Mouse (Mus musculus): ENCODE results near the gene Caml. TPM values are rescaled to one million over a fixed set of nuclear protein-coding genes. Genes with fewer than 3 reads are reported as not detected.
"Not testable (repeated sequence)": the region's sequence is repeated elsewhere in the genome, so short reads cannot be mapped to it uniquely, and the experiment has no call there.

Gene Caml
- polyA plus RNA-seq (2015; fragmentation: Nextera tagmentation; extraction: Ambion mirVana), result 40.7 and 44.0 TPM in 2 replicates

DNA sequence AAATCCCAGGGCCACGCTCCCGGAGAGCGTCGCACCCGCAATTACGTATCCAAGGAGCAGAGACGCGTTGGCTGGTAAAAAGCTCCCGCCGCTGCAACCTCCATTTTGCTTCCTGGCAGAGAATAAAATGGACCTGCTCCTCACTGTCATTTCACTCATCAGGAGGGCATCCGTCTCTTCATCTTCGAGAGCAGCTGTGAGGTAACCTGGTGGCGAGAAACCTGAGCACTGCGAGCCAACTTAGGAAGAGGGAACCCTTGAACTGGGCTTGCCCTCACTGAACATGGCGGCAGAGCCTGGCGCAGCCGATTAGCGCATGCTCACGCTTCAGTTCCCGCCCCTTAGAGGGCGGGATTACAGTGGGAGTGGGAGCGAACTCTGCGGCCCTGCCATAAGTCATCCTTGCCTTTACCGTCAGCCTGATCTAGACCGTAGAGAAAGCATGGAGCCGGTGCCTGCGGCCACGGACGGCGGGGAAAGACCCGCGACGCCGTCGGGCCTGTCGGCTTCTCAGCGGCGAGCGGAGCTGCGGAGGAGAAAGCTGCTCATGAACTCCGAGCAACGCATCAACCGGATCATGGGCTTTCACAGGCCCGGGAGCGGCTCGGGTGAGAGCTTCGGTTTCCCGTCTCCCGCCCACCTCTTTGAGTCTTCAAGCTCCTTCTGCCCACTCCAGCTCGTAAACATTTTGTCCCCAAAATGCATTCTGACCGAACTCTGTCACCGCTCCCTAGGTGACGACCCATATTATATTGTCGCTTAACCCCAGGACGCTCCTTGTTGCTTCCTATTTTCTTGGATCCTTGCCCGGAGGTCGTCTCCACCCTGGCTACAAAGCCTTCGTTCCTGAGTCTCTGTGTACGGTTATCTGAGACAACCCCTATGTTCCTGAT is at the start of gene Caml:
Gene Caml (plus strand): TSS at position 357 of the 893 bp plus-strand sequence.
- H3K4me3 ChIP-seq (ENCODE audit: low read length), result peak within 1 kb of the TSS; percentile 86
- peaks cover 5% of the 10 kb centered on the region; the same call in 1 of the 2 replicates for H3K4me1 ChIP-seq (ENCODE audit: control insufficient read depth, insufficient read depth, low read length)
- H3K36me3 ChIP-seq (ENCODE audit: control insufficient read depth, insufficient read depth, low read length), result no peaks in the 10 kb centered on the region
- H3K9ac ChIP-seq (ENCODE audit: low read depth, low read length), result peak within 1 kb of the TSS; percentile 84
- peak; percentile 99 for ATAC-seq
- H3K27ac ChIP-seq (ENCODE audit: low read length), result peak within 1 kb of the TSS; percentile 88
- peak within 1 kb of the TSS; percentile 87 for H3K4me2 ChIP-seq (ENCODE audit: low read depth, low read length)
- no peaks in the 10 kb centered on the region for H3K27me3 ChIP-seq (replicated peaks; ENCODE audit: control insufficient read depth, insufficient read depth, low read length)
- no peaks in the 10 kb centered on the region for H3K9me3 ChIP-seq (ENCODE audit: control insufficient read depth, low read length)
- under 1% methylated on average over 59 of the region's 59 CpGs for WGBS

DNA sequence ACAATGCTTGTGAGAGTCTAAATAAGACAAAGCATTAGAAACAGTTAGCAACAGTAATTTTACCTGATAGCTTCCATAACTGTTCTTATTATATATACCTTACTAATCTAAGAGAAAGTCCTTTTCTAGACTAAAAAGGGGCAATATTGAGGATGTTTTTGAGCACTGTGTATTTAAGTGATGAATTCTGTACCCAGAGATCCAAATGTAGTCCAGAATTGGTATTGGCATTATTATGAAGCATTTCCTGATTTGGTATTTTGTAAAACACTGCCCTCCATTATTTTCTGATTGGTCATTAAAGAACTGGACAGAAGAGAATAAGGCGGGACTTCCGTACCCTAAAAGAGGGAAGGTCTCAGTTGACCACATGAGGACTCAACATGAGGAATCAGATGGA is 49.4 kb upstream of the Caml start, which contains the start of gene Tmed9:
Gene Tmed9 (plus strand): TSS at position 301 of the 400 bp plus-strand sequence.
- ATAC-seq, result no peak
- H3K27ac ChIP-seq (ENCODE audit: low read length), result no peak within 1 kb of the TSS

DNA sequence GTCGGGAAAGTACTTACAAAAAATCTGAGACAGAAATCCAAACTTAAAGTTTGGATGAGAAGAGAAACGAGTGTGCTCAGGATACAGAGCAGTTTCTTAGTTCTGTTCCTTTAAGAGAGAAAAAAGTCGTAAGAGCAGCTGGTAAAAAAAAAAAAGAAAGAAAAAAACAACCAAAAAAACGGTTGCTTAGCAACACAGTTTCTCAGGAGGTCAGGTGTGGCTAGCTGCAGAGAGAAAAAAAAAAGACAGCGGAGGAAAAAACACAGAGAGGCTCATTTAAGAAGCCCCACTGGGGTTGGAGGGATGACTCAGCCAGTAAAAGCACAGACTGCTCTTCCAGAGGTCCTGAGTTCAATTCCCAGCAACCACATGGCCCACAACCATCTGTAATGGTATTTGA is 48.5 kb upstream of the Caml start:
- Histone ChIP-seq H3K9me3 (ENCODE audit: control insufficient read depth, low read length) (0 out of 2 replicates have a peak, but pooled peaks cover 5% of the 10 kb centered on the region), H3K36me3 (ENCODE audit: control insufficient read depth, insufficient read depth, low read length) (no peaks in the 10 kb centered on the region), H3K4me3 (ENCODE audit: low read length) (no peak overlapping the region), H3K4me1 (ENCODE audit: control insufficient read depth, insufficient read depth, low read length) (peaks cover 7% of the 10 kb centered on the region), H3K4me2 (ENCODE audit: low read depth, low read length) (no peak overlapping the region), H3K27me3 (replicated peaks; ENCODE audit: control insufficient read depth, insufficient read depth, low read length) (no peaks in the 10 kb centered on the region), H3K27ac (ENCODE audit: low read length) (no peak overlapping the region), H3K9ac (ENCODE audit: low read depth, low read length) (no peak overlapping the region)
- ATAC-seq, result no peak
- WGBS, result 75% methylated on average over 5 of the region's 5 CpGs

More for the DNA sequence above, 49.4 kb upstream of the Caml start, which contains the start of gene Tmed9:
- H3K36me3 ChIP-seq (ENCODE audit: control insufficient read depth, insufficient read depth, low read length), result no peaks in the 10 kb centered on the region
- peaks cover 8% of the 10 kb centered on the region for H3K4me1 ChIP-seq (ENCODE audit: control insufficient read depth, insufficient read depth, low read length)
- H3K9ac ChIP-seq (ENCODE audit: low read depth, low read length), result no peak within 1 kb of the TSS
- 0 out of 2 replicates have a peak, but pooled peaks cover 5% of the 10 kb centered on the region for H3K9me3 ChIP-seq (ENCODE audit: control insufficient read depth, low read length)
- no peak within 1 kb of the TSS for H3K4me2 ChIP-seq (ENCODE audit: low read depth, low read length)
- no peaks in the 10 kb centered on the region for H3K27me3 ChIP-seq (replicated peaks; ENCODE audit: control insufficient read depth, insufficient read depth, low read length)
- 98% methylated on average over 2 of the region's 2 CpGs for WGBS
- H3K4me3 ChIP-seq (ENCODE audit: low read length), result no peak within 1 kb of the TSS

DNA sequence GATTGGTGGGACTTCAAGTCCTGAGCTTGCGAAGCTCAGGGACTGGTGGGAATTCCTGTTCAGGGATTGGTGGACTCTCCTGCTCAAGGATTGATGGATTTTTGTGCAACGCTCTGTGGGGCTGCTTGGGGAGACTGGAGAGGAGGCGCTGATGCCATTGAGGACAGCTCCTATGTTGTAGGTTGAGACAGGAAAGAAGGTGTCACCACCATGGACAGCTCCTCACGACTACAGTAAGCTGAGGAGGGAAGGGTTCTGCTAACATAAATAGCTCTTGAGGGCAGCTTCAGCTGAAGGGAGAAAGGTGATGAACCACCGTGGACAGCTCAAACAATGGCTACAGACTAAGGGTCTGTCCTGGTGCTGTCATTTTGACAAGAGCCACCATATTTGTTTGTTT is 46.9 kb upstream of the Caml start:
- Histone ChIP-seq H3K36me3 (ENCODE audit: control insufficient read depth, insufficient read depth, low read length) (no peaks in the 10 kb centered on the region), H3K27ac (ENCODE audit: low read length) (no peak overlapping the region), H3K4me1 (ENCODE audit: control insufficient read depth, insufficient read depth, low read length) (no peaks in the 10 kb centered on the region), H3K27me3 (replicated peaks; ENCODE audit: control insufficient read depth, insufficient read depth, low read length) (no peaks in the 10 kb centered on the region), H3K9ac (ENCODE audit: low read depth, low read length) (no peak overlapping the region), H3K4me3 (ENCODE audit: low read length) (no peak overlapping the region), H3K9me3 (ENCODE audit: control insufficient read depth, low read length) (0 out of 2 replicates have a peak, but pooled peaks cover 5% of the 10 kb centered on the region), H3K4me2 (ENCODE audit: low read depth, low read length) (no peak overlapping the region)
- 60% methylated on average over 5 of the region's 5 CpGs for WGBS
- no peak for ATAC-seq

DNA sequence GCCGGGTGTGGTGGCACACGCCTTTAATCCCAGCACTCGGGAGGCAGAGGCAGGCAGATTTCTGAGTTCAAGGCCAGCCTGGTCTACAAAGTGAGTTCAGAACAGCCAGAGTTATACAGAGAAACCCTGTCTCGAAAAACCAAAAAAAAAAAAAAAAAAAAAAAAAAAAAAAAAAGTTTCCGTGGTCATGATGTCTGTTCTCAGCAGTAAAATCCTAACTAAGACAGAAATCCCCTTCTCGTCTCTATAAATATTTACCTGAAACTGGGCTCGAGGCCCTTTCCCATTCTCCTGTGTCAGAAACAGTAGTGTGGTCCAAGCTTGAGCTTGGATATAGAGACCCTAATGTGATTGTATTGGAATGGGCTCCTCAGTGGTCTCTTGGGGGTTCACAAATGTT is 45.9 kb upstream of the Caml start:
- not testable (repeated sequence) for H3K4me2 ChIP-seq (ENCODE audit: low read depth, low read length); ATAC-seq; H3K27ac ChIP-seq (ENCODE audit: low read length); H3K9me3 ChIP-seq (ENCODE audit: control insufficient read depth, low read length); H3K36me3 ChIP-seq (ENCODE audit: control insufficient read depth, insufficient read depth, low read length); H3K4me1 ChIP-seq (ENCODE audit: control insufficient read depth, insufficient read depth, low read length); H3K9ac ChIP-seq (ENCODE audit: low read depth, low read length); H3K4me3 ChIP-seq (ENCODE audit: low read length); H3K27me3 ChIP-seq (replicated peaks; ENCODE audit: control insufficient read depth, insufficient read depth, low read length)
- 80% methylated on average over 7 of the region's 7 CpGs for WGBS

DNA sequence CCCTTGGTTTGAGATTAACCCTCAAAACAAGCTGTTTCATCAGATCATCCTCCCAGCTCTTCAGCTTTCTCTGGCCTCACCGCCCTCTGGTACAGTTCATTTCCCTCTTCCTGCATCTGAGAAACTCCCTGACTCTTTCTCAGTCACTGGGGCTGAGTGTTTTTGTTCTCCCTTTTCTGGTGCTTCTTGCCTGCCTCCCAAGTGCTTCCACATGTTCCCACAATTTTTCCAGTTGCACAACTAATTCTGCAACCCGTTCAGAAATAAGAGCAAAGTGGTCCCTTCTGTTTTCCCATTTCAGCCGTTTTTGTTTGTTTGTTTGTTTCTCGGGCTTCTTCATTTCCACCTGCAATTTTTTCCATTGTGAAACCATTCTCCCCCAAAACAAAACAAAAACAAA is 44.7 kb upstream of the Caml start:
- Histone ChIP-seq H3K27ac (ENCODE audit: low read length) (no peak overlapping the region), H3K4me2 (ENCODE audit: low read depth, low read length) (no peak overlapping the region), H3K9me3 (ENCODE audit: control insufficient read depth, low read length) (0 out of 2 replicates have a peak, but pooled peaks cover 5% of the 10 kb centered on the region), H3K27me3 (replicated peaks; ENCODE audit: control insufficient read depth, insufficient read depth, low read length) (no peaks in the 10 kb centered on the region), H3K9ac (ENCODE audit: low read depth, low read length) (no peak overlapping the region), H3K36me3 (ENCODE audit: control insufficient read depth, insufficient read depth, low read length) (no peaks in the 10 kb centered on the region), H3K4me3 (ENCODE audit: low read length) (no peak overlapping the region), H3K4me1 (ENCODE audit: control insufficient read depth, insufficient read depth, low read length) (no peaks in the 10 kb centered on the region)
- 84% methylated on average over 4 of the region's 4 CpGs for WGBS
- no peak for ATAC-seq

DNA sequence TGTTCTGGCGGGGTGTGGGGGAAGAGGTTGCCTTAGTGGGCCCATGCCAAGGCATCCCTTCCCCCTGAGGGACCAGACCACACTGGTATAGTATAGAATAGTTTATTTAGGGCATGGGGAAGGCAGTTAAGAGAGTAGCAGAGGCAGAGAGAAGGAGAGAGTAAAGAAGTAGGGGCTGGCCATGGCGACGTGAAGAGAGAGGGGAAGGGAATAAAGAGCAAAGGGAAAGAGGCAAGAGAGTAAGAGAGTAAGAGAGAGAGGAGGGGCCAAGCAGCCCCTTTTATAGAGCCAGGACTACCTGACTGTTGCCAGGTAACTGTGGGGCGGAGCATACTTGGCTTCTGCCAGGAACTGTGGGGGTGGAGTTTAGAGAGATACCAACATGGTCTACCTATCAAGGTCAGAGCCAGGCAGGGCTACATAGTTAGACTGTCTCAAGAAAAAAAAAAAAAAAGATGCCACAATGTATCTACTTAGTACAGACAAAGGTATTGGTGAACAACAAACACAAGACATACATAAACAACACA is 30.8 kb upstream of the Caml start:
- H3K4me2 ChIP-seq (ENCODE audit: low read depth, low read length), result no peak overlapping the region
- H3K4me1 ChIP-seq (ENCODE audit: control insufficient read depth, insufficient read depth, low read length), result peaks cover 10% of the 10 kb centered on the region
- no peak overlapping the region for H3K9ac ChIP-seq (ENCODE audit: low read depth, low read length)
- peaks cover 11% of the 10 kb centered on the region for H3K36me3 ChIP-seq (ENCODE audit: control insufficient read depth, insufficient read depth, low read length)
- no peaks in the 10 kb centered on the region for H3K27me3 ChIP-seq (replicated peaks; ENCODE audit: control insufficient read depth, insufficient read depth, low read length)
- 63% methylated on average over 4 of the region's 4 CpGs for WGBS
- H3K27ac ChIP-seq (ENCODE audit: low read length), result no peak overlapping the region
- H3K4me3 ChIP-seq (ENCODE audit: low read length), result no peak overlapping the region
- H3K9me3 ChIP-seq (ENCODE audit: control insufficient read depth, low read length), result no peaks in the 10 kb centered on the region
- ATAC-seq, result 0 out of 2 replicates have a peak, but pooled peaks have one; percentile 21

DNA sequence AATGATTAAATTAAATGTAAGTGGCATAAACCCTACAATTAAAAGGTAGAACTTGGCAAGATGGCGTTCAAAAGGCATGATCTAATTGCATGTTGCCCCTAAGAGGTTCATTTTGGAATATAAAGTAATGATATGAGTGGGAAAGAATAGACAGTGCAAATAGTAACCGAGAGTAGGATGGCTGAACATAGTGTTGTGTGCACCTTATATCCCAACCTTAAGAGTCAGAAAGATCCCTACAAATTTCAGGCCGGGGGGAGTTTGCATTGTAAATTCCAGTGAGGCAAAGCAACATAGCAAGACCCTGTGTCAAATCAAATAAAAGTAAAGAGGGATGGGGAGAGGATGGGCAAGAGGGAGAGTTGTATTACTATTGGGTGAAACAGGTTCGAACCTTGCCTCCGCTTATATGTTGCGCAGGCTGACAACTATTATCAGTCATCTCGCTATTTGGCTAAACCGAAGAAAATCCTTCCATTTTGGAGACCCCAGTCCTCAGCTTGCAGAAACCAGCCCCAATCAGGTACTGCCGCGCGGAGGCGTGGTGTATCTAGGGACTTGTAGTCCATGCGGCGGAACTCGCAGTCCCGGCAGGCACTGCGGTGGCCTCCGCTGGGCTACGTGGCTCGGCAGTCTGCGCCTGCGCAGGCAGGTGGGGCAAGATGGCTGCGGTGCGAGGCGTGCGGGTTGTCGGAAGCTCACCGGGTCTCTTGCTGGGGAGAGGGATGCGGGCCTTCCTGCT is 30.1 kb upstream of the Caml start:
- H3K4me2 ChIP-seq (ENCODE audit: low read depth, low read length), result peak overlapping the region; percentile 67
- H3K36me3 ChIP-seq (ENCODE audit: control insufficient read depth, insufficient read depth, low read length), result peaks cover 11% of the 10 kb centered on the region
- WGBS, result 5% methylated on average over 29 of the region's 29 CpGs
- peak overlapping the region; percentile 86 for H3K4me3 ChIP-seq (ENCODE audit: low read length)
- H3K9ac ChIP-seq (ENCODE audit: low read depth, low read length), result peak overlapping the region; percentile 93
- peak overlapping the region; percentile 54 for H3K27ac ChIP-seq (ENCODE audit: low read length)
- H3K4me1 ChIP-seq (ENCODE audit: control insufficient read depth, insufficient read depth, low read length), result peaks cover 10% of the 10 kb centered on the region
- peak; percentile 98 for ATAC-seq
- H3K27me3 ChIP-seq (replicated peaks; ENCODE audit: control insufficient read depth, insufficient read depth, low read length), result no peaks in the 10 kb centered on the region
- no peaks in the 10 kb centered on the region for H3K9me3 ChIP-seq (ENCODE audit: control insufficient read depth, low read length)

DNA sequence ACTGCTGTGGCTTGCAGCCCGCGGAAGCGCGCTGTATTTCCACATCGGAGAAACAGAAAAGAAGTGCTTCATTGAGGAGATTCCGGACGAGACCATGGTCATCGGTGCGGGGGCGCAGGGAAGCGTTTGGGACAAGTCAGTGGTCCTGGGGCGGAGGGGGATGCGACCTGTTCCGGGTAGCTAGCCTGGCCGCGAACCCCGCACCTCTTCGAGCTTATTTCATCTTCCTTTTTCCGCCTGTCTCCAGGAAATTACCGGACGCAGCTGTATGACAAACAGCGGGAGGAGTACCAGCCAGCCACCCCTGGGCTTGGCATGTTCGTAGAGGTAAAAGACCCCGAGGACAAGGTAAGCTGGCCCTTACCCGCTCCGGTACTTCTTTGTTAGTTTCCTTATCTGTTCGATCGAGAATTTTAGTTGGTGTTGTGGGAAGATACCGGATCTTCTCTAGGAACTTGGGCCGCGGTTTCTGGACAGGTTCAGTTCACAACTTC is 29.5 kb upstream of the Caml start:
- Histone ChIP-seq H3K27ac (ENCODE audit: low read length) (peak overlapping the region; percentile 54), H3K4me2 (ENCODE audit: low read depth, low read length) (peak overlapping the region; percentile 67), H3K9ac (ENCODE audit: low read depth, low read length) (peak overlapping the region; percentile 93), H3K4me1 (ENCODE audit: control insufficient read depth, insufficient read depth, low read length) (peaks cover 10% of the 10 kb centered on the region), H3K27me3 (replicated peaks; ENCODE audit: control insufficient read depth, insufficient read depth, low read length) (no peaks in the 10 kb centered on the region), H3K9me3 (ENCODE audit: control insufficient read depth, low read length) (no peaks in the 10 kb centered on the region), H3K36me3 (ENCODE audit: control insufficient read depth, insufficient read depth, low read length) (peaks cover 14% of the 10 kb centered on the region), H3K4me3 (ENCODE audit: low read length) (peak overlapping the region; percentile 86)
- peak; percentile 62 for ATAC-seq
- under 1% methylated on average over 30 of the region's 31 CpGs for WGBS

All from intestine, embryonic 16.5 days (tissue).